Mouse (Mus musculus) cerebellum, adult 11-12 months (tissue): Measurements from ENCODE around the gene Adamts3.

Experiments used
- DNase-seq: peaks from one replicate; pipeline ENCODE4 v3.0.0; 2022

Adamts3 gene

GRCm38 (mm10) chr5:89701241-89702007, 181.7 kb downstream of the Adamts3 start:
- peak; percentile 34 for DNase-seq

- DNase-seq: no peak
Observed at GRCm38 (mm10) chr5:89687826-89688225, 195.3 kb downstream of the Adamts3 start.

GRCm38 (mm10) chr5:89679871-89680536, 203.1 kb downstream of the Adamts3 start:
- DNase-seq: no peak

GRCm38 (mm10) chr5:89678148-89678547, 205.0 kb downstream of the Adamts3 start:
- no peak for DNase-seq

- no peak for DNase-seq
Observed at GRCm38 (mm10) chr5:89674066-89674848, 208.9 kb downstream of the Adamts3 start.

- no peak for DNase-seq
Observed at GRCm38 (mm10) chr5:89672950-89673349, 210.2 kb downstream of the Adamts3 start.

GRCm38 (mm10) chr5:89654327-89654726, 228.8 kb downstream of the Adamts3 start:
- no peak for DNase-seq

GRCm38 (mm10) chr5:89653862-89654261, 229.3 kb downstream of the Adamts3 start:
- DNase-seq: no peak

- DNase-seq: no peak
Observed at GRCm38 (mm10) chr5:89646940-89647339, 236.2 kb downstream of the Adamts3 start.

- DNase-seq: no peak
Observed at GRCm38 (mm10) chr5:89635434-89635833, 247.7 kb downstream of the Adamts3 start.

- DNase-seq: no peak
Observed at GRCm38 (mm10) chr5:89631599-89631998, 251.5 kb downstream of the Adamts3 start.
